Mouse (Mus musculus) B cell, adult 2 months (primary cell): ENCODE measurements around the gene Gm7030.

Experiments
- DNase-seq, 2 experiments: peaks; one replicate each; pipeline ENCODE4 v3.0.0; 2022

Gene Gm7030

GRCm38 (mm10) chr17:36060829-36061228 lies 68.4 kb downstream of the Gm7030 start:
- DNase-seq: peak; percentile 92 to 93
